Mouse (Mus musculus) myocyte (in vitro differentiated cells): ENCODE measurements at regions not wholly inside any gene's neighbourhood (a gene's known extent, or its start where the extent isn't known, plus 50 kb on each side); places are given as distances from the start of the nearest gene placed in this dataset.

Source experiments
- CEBPB ChIP-seq: IDR thresholded peaks from 2 replicates; pipeline ENCODE4 v1.6.1; 2011; ENCODE audit warnings: mild to moderate bottlenecking, moderate library complexity; ENCODE audit not compliant: poor library complexity, insufficient read depth, severe bottlenecking
- MAX ChIP-seq: IDR thresholded peaks from one replicate; pipeline ENCODE4 v1.6.1; 2011; ENCODE audit warnings: low read depth, mild to moderate bottlenecking, control low read depth
- MYOD1 ChIP-seq, 3 experiments: IDR thresholded peaks; one replicate each; pipeline ENCODE4 v1.6.1; 2011; ENCODE audit warnings: control low read depth in 2 of 3, low read depth in 2 of 3, mild to moderate bottlenecking in 2 of 3, moderate library complexity in 1 of 3; ENCODE audit not compliant: insufficient read length in 2 of 3, control insufficient read depth in 1 of 3
- POLR2A ChIP-seq: IDR thresholded peaks from one replicate; pipeline ENCODE4 v1.6.1; 2011; ENCODE audit warnings: low read depth, mild to moderate bottlenecking, control low read depth, moderate library complexity; ENCODE audit not compliant: insufficient read length
- POLR2AphosphoS2 ChIP-seq: IDR thresholded peaks from one replicate; pipeline ENCODE4 v1.6.1; 2011; ENCODE audit warnings: low read depth, control low read depth; ENCODE audit not compliant: insufficient read length
- TCF12 ChIP-seq: IDR thresholded peaks from one replicate; pipeline ENCODE4 v1.6.1; 2011; ENCODE audit warnings: mild to moderate bottlenecking, control low read depth; ENCODE audit not compliant: poor library complexity, insufficient read depth, severe bottlenecking
- USF1 ChIP-seq: IDR thresholded peaks from one replicate; pipeline ENCODE4 v1.6.1; 2011; ENCODE audit warnings: low read depth, mild to moderate bottlenecking, control low read depth, moderate library complexity

DNA sequence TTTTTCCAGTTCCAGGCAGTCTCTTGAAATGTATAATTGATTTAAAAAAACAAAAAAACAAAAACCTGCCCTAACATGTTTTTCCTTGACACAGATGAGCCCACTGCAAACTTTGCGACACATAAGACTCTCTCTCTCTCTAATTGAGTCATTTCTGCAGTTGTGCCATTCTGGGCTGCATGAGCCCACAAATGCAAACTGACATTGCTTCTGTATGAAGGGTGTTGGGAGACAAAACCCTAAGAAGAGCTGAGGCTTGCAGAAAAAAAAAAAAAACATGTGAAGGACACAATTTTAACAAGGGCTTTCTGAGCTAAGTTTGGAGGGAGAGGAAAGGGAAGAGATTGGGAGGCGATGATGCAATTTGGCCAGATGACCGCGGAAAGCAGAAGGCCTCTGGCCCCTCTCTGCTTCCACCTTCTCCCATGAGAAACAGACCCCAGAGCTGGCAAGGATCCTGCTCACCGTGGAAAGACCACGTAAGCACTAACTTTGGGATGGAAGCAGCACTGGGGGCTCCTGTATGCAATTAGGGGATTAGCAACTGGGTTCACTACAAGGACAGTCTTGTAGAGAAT, 125.6 kb downstream of the Maf start:
- TF ChIP-seq CEBPB (no peak), POLR2A (no peak), TCF12 (no peak), USF1 (no peak), POLR2AphosphoS2 (no peak), MAX (no peak), MYOD1 (IDR thresholded peaks at IDR 0.05; ENCODE audit: control insufficient read depth in 1 of 3, insufficient read length in 2 of 3, low read depth in 2 of 3) (no peak)
